Mouse (Mus musculus): Measurements from ENCODE around the gene Smcr8.

DNA sequence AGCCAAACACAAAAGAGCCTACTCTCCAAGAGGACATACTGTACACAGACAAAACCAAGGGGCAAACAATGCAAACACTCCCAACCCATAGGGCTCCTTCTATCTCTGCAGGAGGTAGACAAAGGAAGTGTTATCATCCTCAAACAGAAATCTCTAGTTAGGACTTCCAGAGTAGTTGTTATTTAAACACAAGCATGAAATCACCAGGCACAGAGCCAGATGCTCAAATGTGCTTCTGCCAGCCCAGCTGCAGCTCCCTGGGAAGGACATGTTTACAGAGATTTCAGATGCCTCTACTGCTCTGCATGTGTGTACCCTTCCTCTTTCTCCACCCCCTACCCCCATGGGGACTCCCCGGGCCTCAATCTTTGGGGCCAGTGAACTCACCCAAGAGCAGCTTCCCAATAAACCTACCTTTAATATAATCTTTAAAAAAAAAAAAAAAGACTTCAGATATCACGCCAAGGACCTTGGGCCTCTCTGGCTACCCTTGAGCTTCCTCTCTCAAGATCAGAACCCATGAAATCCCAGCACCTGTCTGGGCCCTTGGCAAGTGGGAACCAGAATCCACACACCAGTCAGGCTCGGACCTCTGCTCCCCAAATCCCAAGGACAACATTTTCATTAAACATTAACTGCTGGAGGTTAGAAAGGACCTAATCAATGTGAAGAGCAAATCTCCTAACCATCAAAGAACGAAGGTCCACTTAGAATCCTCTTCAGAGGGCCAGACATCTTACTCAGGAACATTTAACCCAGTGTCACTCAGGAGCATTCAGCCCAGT lies 31.2 kb downstream of the Smcr8 start:
- TF ChIP-seq EP300 (IDR thresholded peaks at IDR 0.05) = no peak
- no peak for TF ChIP-seq CTCF (IDR thresholded peaks at IDR 0.05)
